Mouse (Mus musculus): ENCODE data around the gene Bgn. TPM values are rescaled to one million over a fixed set of nuclear protein-coding genes. Genes with fewer than 3 reads are reported as not detected.

Bgn gene
- polyA plus RNA-seq, 1 experiment, result 14.2 TPM

- TF ChIP-seq CTCF (IDR thresholded peaks at IDR 0.05; ENCODE audit: borderline replicate concordance, insufficient read depth, low read depth, low read length) (no peak), POLR2A (IDR thresholded peaks at IDR 0.05; ENCODE audit: borderline replicate concordance, insufficient read depth, low read length) (no peak)
- H3K27ac ChIP-seq (ENCODE audit: insufficient read depth, low read length), result peak overlapping the region; percentile 63
- no peak for DNase-seq
These were observed 33.7 kb downstream of the Bgn start for GRCm38 (mm10) chrX:73517060-73517600.

GRCm38 (mm10) chrX:73520692-73521091 is 37.3 kb downstream of the Bgn start:
- 45% methylated on average over 3 of the region's 3 CpGs for WGBS
- Histone ChIP-seq H3K4me1 (ENCODE audit: control insufficient read depth, insufficient read depth, low read length) (peaks cover 37% of the 10 kb centered on the region), H3K27me3 (ENCODE audit: control insufficient read depth, insufficient read depth, low read length) (no peaks in the 10 kb centered on the region)

More at GRCm38 (mm10) chrX:73517060-73517600, 33.7 kb downstream of the Bgn start:
- H3K27me3 ChIP-seq (ENCODE audit: control insufficient read depth, insufficient read depth, low read length), result no peaks in the 10 kb centered on the region
- H3K4me1 ChIP-seq (ENCODE audit: control insufficient read depth, insufficient read depth, low read length), result peaks cover 34% of the 10 kb centered on the region
- no peak overlapping the region for H3K4me3 ChIP-seq (replicated peaks; ENCODE audit: insufficient read depth, low read depth, low read length)

GRCm38 (mm10) chrX:73524318-73525222 is 41.2 kb downstream of the Bgn start:
- Histone ChIP-seq H3K27ac (ENCODE audit: insufficient read depth, low read length) (peak overlapping the region; percentile 97), H3K4me1 (ENCODE audit: control insufficient read depth, insufficient read depth, low read length) (peaks cover 45% of the 10 kb centered on the region), H3K27me3 (ENCODE audit: control insufficient read depth, insufficient read depth, low read length) (no peaks in the 10 kb centered on the region), H3K4me3 (replicated peaks; ENCODE audit: insufficient read depth, low read depth, low read length) (no peak overlapping the region)
- TF ChIP-seq CTCF (IDR thresholded peaks at IDR 0.05; ENCODE audit: borderline replicate concordance, insufficient read depth, low read depth, low read length), result no peak
- no peak for TF ChIP-seq POLR2A (IDR thresholded peaks at IDR 0.05; ENCODE audit: borderline replicate concordance, insufficient read depth, low read length)
- 11% methylated on average over 9 of the region's 9 CpGs for WGBS
- DNase-seq, result peak; percentile 80 to 81

More at GRCm38 (mm10) chrX:73520692-73521091, 37.3 kb downstream of the Bgn start:
- peak overlapping the region; percentile 52 for H3K27ac ChIP-seq (ENCODE audit: insufficient read depth, low read length)
- TF ChIP-seq CTCF (IDR thresholded peaks at IDR 0.05; ENCODE audit: borderline replicate concordance, insufficient read depth, low read depth, low read length), result no peak
- TF ChIP-seq POLR2A (IDR thresholded peaks at IDR 0.05; ENCODE audit: borderline replicate concordance, insufficient read depth, low read length), result no peak
- no peak for DNase-seq
- H3K4me3 ChIP-seq (replicated peaks; ENCODE audit: insufficient read depth, low read depth, low read length), result no peak overlapping the region

GRCm38 (mm10) chrX:73525223-73526140 is 42.1 kb downstream of the Bgn start:
- peaks cover 44% of the 10 kb centered on the region for H3K4me1 ChIP-seq (ENCODE audit: control insufficient read depth, insufficient read depth, low read length)
- WGBS, result 23% methylated on average over 9 of the region's 9 CpGs

GRCm38 (mm10) chrX:73526410-73526887 is 43.0 kb downstream of the Bgn start:
- Histone ChIP-seq H3K27me3 (ENCODE audit: control insufficient read depth, insufficient read depth, low read length) (no peaks in the 10 kb centered on the region), H3K4me1 (ENCODE audit: control insufficient read depth, insufficient read depth, low read length) (peaks cover 39% of the 10 kb centered on the region), H3K27ac (ENCODE audit: insufficient read depth, low read length) (peak overlapping the region; percentile 97), H3K4me3 (replicated peaks; ENCODE audit: insufficient read depth, low read depth, low read length) (no peak overlapping the region)
- TF ChIP-seq CTCF (IDR thresholded peaks at IDR 0.05; ENCODE audit: borderline replicate concordance, insufficient read depth, low read depth, low read length), result peak; percentile 42; the same call in 1 of the 2 replicates
- no peak for TF ChIP-seq POLR2A (IDR thresholded peaks at IDR 0.05; ENCODE audit: borderline replicate concordance, insufficient read depth, low read length)
- DNase-seq, result peak; percentile 45 to 48
- WGBS, result 23% methylated on average over 3 of the region's 3 CpGs

More at GRCm38 (mm10) chrX:73525223-73526140, 42.1 kb downstream of the Bgn start:
- TF ChIP-seq POLR2A (IDR thresholded peaks at IDR 0.05; ENCODE audit: borderline replicate concordance, insufficient read depth, low read length) (no peak), CTCF (IDR thresholded peaks at IDR 0.05; ENCODE audit: borderline replicate concordance, insufficient read depth, low read depth, low read length) (no peak)
- no peak overlapping the region for H3K4me3 ChIP-seq (replicated peaks; ENCODE audit: insufficient read depth, low read depth, low read length)
- H3K27me3 ChIP-seq (ENCODE audit: control insufficient read depth, insufficient read depth, low read length), result no peaks in the 10 kb centered on the region
- DNase-seq, result peak; percentile 51 to 54
- peak overlapping the region; percentile 97 for H3K27ac ChIP-seq (ENCODE audit: insufficient read depth, low read length)

GRCm38 (mm10) chrX:73537875-73538274 is 54.5 kb downstream of the Bgn start:
- Histone ChIP-seq H3K27ac (ENCODE audit: insufficient read depth, low read length) (no peak overlapping the region; the same call in 1 of the 2 replicates), H3K4me3 (replicated peaks; ENCODE audit: insufficient read depth, low read depth, low read length) (no peak overlapping the region), H3K4me1 (ENCODE audit: control insufficient read depth, insufficient read depth, low read length) (peaks cover 9% of the 10 kb centered on the region), H3K27me3 (ENCODE audit: control insufficient read depth, insufficient read depth, low read length) (no peaks in the 10 kb centered on the region)
- peak; percentile 46 to 62 for DNase-seq
- 19% methylated on average over 7 of the region's 7 CpGs for WGBS
- TF ChIP-seq CTCF (IDR thresholded peaks at IDR 0.05; ENCODE audit: borderline replicate concordance, insufficient read depth, low read depth, low read length), result no peak
- TF ChIP-seq POLR2A (IDR thresholded peaks at IDR 0.05; ENCODE audit: borderline replicate concordance, insufficient read depth, low read length), result no peak

GRCm38 (mm10) chrX:73543340-73543739 is 59.9 kb downstream of the Bgn start:
- H3K27me3 ChIP-seq (ENCODE audit: control insufficient read depth, insufficient read depth, low read length), result no peaks in the 10 kb centered on the region
- TF ChIP-seq POLR2A (IDR thresholded peaks at IDR 0.05; ENCODE audit: borderline replicate concordance, insufficient read depth, low read length) (no peak), CTCF (IDR thresholded peaks at IDR 0.05; ENCODE audit: borderline replicate concordance, insufficient read depth, low read depth, low read length) (peak; percentile 30; the same call in 1 of the 2 replicates)
- H3K4me3 ChIP-seq (replicated peaks; ENCODE audit: insufficient read depth, low read depth, low read length), result no peak overlapping the region
- DNase-seq, result peak in 1 of 2 experiments; percentile 47
- H3K27ac ChIP-seq (ENCODE audit: insufficient read depth, low read length), result no peak overlapping the region
- no peaks in the 10 kb centered on the region for H3K4me1 ChIP-seq (ENCODE audit: control insufficient read depth, insufficient read depth, low read length)
- 63% methylated on average over 3 of the region's 3 CpGs for whole genome bisulfite sequencing

Other genes with a start within 250 kb of the Bgn start
- not detected in 2 replicates for gene Xlr4c, start 240.5 kb upstream of the Bgn start, polyA plus RNA-seq (2012; rRNA removed)
- 0.08 and 0.15 TPM in 2 replicates for gene Xlr3c, start 218.2 kb upstream of the Bgn start, polyA plus RNA-seq (2012; rRNA removed)
- not detected in 2 replicates for gene Xlr5a, start 190.6 kb upstream of the Bgn start, polyA plus RNA-seq (2012; rRNA removed)
- not detected in 2 replicates for gene Xlr5c, start 190.6 kb upstream of the Bgn start, polyA plus RNA-seq (2012; rRNA removed)
- gene Gm45015, start 146.8 kb upstream of the Bgn start, polyA plus RNA-seq (2012; rRNA removed), result not detected in 2 replicates
- 20.1 and 20.6 TPM in 2 replicates for gene Zfp275, start 141.0 kb upstream of the Bgn start, polyA plus RNA-seq (2012; rRNA removed)
- 0.40 and 0.41 TPM in 2 replicates for gene Gm18336, start 84.9 kb upstream of the Bgn start, polyA plus RNA-seq (2012; rRNA removed)
- 0.55 and 0.61 TPM in 2 replicates for gene Zfp92, start 72.5 kb upstream of the Bgn start, polyA plus RNA-seq (2012; rRNA removed)
- gene Trex2, start 48.3 kb upstream of the Bgn start, polyA plus RNA-seq (2012; rRNA removed), result 0.14 TPM in 1 of 2 replicates, not detected in the other
- 18.6 and 18.7 TPM in 2 replicates for gene Haus7, start 24.6 kb upstream of the Bgn start, polyA plus RNA-seq (2012; rRNA removed)
- gene Atp2b3, start 19.5 kb downstream of the Bgn start, polyA plus RNA-seq (2012; rRNA removed), result 113 and 144 TPM in 2 replicates
- gene Dusp9, start 155.8 kb downstream of the Bgn start, polyA plus RNA-seq (2012; rRNA removed), result 0.43 and 0.52 TPM in 2 replicates
- gene Pnck, start 176.5 kb downstream of the Bgn start, polyA plus RNA-seq (2012; rRNA removed), result 92.0 and 97.8 TPM in 2 replicates
- gene Slc6a8, start 189.5 kb downstream of the Bgn start, polyA plus RNA-seq (2012; rRNA removed), result 165 and 166 TPM in 2 replicates
- 115 and 127 TPM in 2 replicates for gene Bcap31, start 232.6 kb downstream of the Bgn start, polyA plus RNA-seq (2012; rRNA removed)
- 14.7 and 15.1 TPM in 2 replicates for gene Abcd1, start 233.0 kb downstream of the Bgn start, polyA plus RNA-seq (2012; rRNA removed)

All from cerebellum, adult 2 months (tissue).